Mouse (Mus musculus) intestine, embryonic 15.5 days (tissue): ENCODE data around the gene 1700016C15Rik. TPM values are rescaled to one million over a fixed set of nuclear protein-coding genes. Genes with fewer than 3 reads are reported as not detected.

ENCODE experiments used
- ATAC-seq: fragments of 200-750 bp; cut with Nextera tagmentation; 2 replicates; pipeline ENCODE4 v1.8.0; 2017; ENCODE audit warnings: moderate TSS enrichment, moderate library complexity
- H3K27ac ChIP-seq: fragments of 300-500 bp; sonication (generic); 2 replicates; pipeline ENCODE4 v1.5.1; 2015; ENCODE audit warnings: mild to moderate bottlenecking, inconsistent platforms
- H3K27me3 ChIP-seq: fragments of 300-500 bp; sonication (generic); replicated peaks from 2 replicates; pipeline ENCODE4 v1.6.1; 2015; ENCODE audit warnings: inconsistent platforms
- H3K36me3 ChIP-seq: fragments of 300-500 bp; sonication (generic); 2 replicates; pipeline ENCODE4 v1.6.1; 2015; ENCODE audit warnings: inconsistent platforms
- H3K4me1 ChIP-seq: fragments of 300-500 bp; sonication (generic); replicated peaks from 2 replicates; pipeline ENCODE4 v1.6.1; 2015; ENCODE audit warnings: inconsistent platforms
- H3K4me2 ChIP-seq: fragments of 300-500 bp; sonication (generic); replicated peaks from 2 replicates; pipeline ENCODE4 v1.6.1; 2015; ENCODE audit warnings: mild to moderate bottlenecking, inconsistent platforms
- H3K4me3 ChIP-seq: fragments of 300-500 bp; sonication (generic); replicated peaks from 2 replicates; pipeline ENCODE4 v1.5.1; 2015; ENCODE audit warnings: inconsistent platforms
- H3K9ac ChIP-seq: fragments of 300-500 bp; sonication (generic); 2 replicates; pipeline ENCODE4 v1.6.1; 2015; ENCODE audit warnings: inconsistent platforms
- H3K9me3 ChIP-seq: fragments of 300-500 bp; sonication (generic); 2 replicates; pipeline ENCODE4 v1.6.1; 2016; ENCODE audit warnings: inconsistent platforms
- WGBS: fragments of 180-500 bp; shearing (Covaris S2); methylation state at CpG from one replicate; pipeline ENCODE4 v1.1.7; 2015; 5-methylcytosine and 5-hydroxymethylcytosine counted together
- polyA plus RNA-seq: library from polyadenylated mRNA; unstranded; fragments of >200 nt; fragmentation: Nextera tagmentation; extraction: Ambion mirVana; gene quantifications from 2 replicates; pipeline ENCODE4 v1.2.1, GENCODE M21; 2015

Gene 1700016C15Rik
- polyA plus RNA-seq, 1 experiment from 2014 or later = 0.19 TPM

DNA sequence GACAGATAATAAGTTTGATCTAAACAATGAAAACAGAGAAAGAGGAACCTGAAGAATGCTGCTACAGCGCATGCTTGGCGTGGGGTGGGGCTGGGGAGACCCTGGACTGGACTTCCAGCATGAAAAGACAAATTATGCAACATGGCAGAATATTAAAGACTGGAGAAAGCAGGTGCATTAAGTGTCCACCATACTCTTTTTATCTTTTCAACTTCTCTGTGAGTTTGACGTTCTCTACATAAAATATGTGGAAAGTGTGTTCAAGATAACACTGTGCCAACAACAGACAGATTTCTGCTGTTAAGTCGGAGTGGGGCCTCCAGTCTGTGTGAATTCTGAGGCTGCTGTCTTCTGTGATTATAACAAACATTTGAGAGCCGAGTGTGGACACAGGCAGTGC, 2.7 kb upstream of the 1700016C15Rik start:
- no peaks in the 10 kb centered on the region for H3K36me3 ChIP-seq
- no peak overlapping the region for H3K4me2 ChIP-seq
- no peaks in the 10 kb centered on the region for H3K27me3 ChIP-seq
- no peaks in the 10 kb centered on the region for H3K4me1 ChIP-seq
- ATAC-seq = peak; percentile 14; the same call in 1 of the 2 replicates
- H3K4me3 ChIP-seq = no peak overlapping the region
- no peak overlapping the region for H3K27ac ChIP-seq
- no peak overlapping the region for H3K9ac ChIP-seq
- WGBS = 39% methylated on average over 5 of the region's 5 CpGs
- 0 out of 2 replicates have a peak, but pooled peaks cover 4% of the 10 kb centered on the region for H3K9me3 ChIP-seq

DNA sequence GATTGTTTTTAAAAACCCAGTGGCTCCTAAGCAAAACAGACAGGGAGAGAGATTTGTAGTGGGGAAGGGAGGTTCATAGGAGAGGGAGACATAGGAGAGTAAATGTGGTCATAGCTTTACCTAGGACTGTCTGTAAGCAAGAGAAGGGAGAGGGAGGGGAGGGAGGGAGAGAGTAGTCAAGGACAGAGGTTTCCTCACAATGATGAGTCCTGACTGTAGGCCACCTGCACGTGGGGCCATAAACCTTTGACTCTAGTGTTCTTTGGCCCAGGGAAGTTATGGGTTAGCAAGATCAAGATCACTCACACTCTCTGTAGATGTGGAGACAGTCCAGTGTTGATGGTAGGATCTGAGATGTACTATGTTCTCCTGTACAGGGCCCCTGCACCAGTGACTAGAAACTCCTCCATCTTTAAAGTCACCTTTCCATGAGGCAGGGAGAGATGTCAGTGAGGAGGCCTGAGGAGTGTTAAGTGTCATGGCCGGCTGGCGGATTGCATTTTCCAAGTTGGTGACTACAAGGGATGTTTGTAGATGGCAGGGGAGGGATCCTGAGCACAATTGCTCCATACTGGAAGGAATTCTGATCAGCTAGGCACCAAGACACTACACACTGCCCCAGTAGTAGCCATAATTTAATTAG, 1.6 kb upstream of the 1700016C15Rik start:
- 87% methylated on average over 3 of the region's 3 CpGs for WGBS
- Histone ChIP-seq H3K4me3 (no peak overlapping the region), H3K4me1 (no peaks in the 10 kb centered on the region), H3K36me3 (no peaks in the 10 kb centered on the region), H3K9ac (no peak overlapping the region), H3K27ac (no peak overlapping the region), H3K9me3 (0 out of 2 replicates have a peak, but pooled peaks cover 4% of the 10 kb centered on the region), H3K27me3 (no peaks in the 10 kb centered on the region), H3K4me2 (no peak overlapping the region)
- peak; percentile 60 for ATAC-seq

DNA sequence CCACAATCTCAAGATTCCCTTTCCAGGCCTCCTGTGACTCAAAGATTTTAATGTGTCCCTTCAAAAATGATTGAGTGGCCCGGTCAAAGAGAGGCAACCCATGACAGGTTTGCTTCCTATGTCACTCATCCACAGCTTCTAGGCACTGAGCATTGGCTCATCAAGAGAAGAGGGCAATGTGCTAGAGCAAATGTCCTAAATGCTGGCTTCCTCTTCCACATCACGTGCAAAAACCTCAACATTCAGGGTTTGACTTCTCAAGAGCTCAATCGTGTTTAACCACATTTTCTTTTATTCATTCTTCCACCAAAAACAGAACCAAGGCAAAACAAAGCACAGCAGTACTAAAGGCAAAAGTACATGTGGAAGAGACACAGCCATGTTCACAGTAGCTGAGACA, 2.4 kb downstream of the 1700016C15Rik start:
- 84% methylated on average over 3 of the region's 3 CpGs for WGBS
- Histone ChIP-seq H3K4me3 (no peak overlapping the region), H3K36me3 (no peaks in the 10 kb centered on the region), H3K9ac (no peak overlapping the region), H3K4me1 (no peaks in the 10 kb centered on the region), H3K4me2 (no peak overlapping the region), H3K27ac (no peak overlapping the region), H3K27me3 (no peaks in the 10 kb centered on the region), H3K9me3 (0 out of 2 replicates have a peak, but pooled peaks cover 4% of the 10 kb centered on the region)
- no peak for ATAC-seq

DNA sequence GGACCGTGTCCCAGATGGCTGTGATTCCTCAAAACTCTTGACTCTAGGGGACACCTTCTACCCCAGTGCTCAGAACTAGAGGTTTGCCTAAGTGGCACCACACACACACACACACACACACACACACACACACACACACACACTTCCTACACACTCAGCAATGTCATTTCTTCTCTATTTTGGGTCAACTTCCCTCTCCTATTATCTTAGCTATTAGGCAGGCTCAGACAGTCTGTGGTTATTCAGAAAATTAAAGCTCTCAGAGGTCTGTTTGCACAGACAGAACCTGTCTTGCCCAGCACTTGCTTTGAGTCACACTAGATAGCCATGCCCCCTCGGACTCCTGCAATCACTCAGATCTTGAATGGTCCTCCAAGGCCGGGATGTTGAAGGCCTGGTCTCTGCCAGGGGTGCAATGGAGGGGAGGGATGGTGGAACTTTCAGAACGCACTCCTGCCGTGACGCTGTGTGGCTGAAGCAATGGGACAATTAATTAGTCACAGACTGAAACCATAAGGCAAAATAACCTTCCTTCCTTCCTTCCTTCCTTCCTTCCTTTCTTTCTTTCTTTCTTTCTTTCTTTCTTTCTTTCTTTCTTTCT, 8.0 kb downstream of the 1700016C15Rik start:
- Histone ChIP-seq H3K4me1 (no peaks in the 10 kb centered on the region), H3K9ac (no peak overlapping the region), H3K27ac (no peak overlapping the region), H3K4me3 (no peak overlapping the region), H3K9me3 (no peaks in the 10 kb centered on the region), H3K27me3 (no peaks in the 10 kb centered on the region), H3K4me2 (no peak overlapping the region), H3K36me3 (no peaks in the 10 kb centered on the region)
- WGBS = 46% methylated on average over 6 of the region's 6 CpGs
- no peak for ATAC-seq

DNA sequence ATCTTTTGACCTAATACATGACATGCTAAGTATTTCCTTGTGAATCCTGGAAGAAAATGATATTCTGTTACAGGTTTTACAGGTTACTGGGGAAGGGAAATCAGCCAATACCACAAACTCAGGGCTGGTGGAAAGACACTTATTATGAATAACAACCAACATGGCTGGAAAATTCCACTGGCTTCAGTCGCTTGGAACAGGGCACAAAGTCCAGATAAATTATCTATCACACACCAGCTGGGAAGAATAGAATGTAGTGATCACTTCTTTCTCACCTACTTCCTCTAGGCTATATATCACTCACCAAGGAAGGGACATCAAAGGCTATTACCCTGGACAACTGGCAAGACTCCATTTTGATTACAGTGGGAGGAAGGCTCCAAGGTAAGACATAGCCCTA, 11.1 kb downstream of the 1700016C15Rik start:
- Histone ChIP-seq H3K9ac (no peak overlapping the region), H3K27me3 (no peaks in the 10 kb centered on the region), H3K4me1 (no peaks in the 10 kb centered on the region), H3K27ac (no peak overlapping the region), H3K36me3 (no peaks in the 10 kb centered on the region), H3K4me3 (no peak overlapping the region), H3K9me3 (no peaks in the 10 kb centered on the region), H3K4me2 (no peak overlapping the region)
- no peak for ATAC-seq
- 41% methylated on average over 1 of the region's 1 CpGs for whole genome bisulfite sequencing

DNA sequence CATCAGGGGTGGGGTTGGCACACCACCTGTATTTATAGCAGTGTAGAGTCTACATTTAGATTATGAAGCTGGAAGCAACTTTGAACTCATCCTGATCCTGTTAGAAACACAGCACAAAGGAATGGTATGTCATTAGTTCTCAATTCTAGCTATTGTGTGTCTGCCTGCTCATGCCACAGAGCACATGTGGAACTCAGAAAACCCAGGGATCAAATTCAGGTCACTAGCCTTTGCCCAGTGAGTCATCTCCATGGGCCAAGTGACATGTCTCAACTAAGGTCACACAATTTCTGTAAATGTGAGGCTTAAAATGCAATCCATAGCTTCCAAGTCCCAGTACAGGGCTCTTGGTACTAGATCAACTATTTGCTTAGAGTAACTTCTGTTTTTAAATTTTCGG, 12.5 kb downstream of the 1700016C15Rik start:
- WGBS = 86% methylated on average over 1 of the region's 1 CpGs
- Histone ChIP-seq H3K9me3 (no peaks in the 10 kb centered on the region), H3K4me3 (no peak overlapping the region), H3K9ac (no peak overlapping the region), H3K27ac (no peak overlapping the region), H3K4me2 (no peak overlapping the region), H3K36me3 (no peaks in the 10 kb centered on the region), H3K4me1 (no peaks in the 10 kb centered on the region), H3K27me3 (no peaks in the 10 kb centered on the region)
- no peak for ATAC-seq

DNA sequence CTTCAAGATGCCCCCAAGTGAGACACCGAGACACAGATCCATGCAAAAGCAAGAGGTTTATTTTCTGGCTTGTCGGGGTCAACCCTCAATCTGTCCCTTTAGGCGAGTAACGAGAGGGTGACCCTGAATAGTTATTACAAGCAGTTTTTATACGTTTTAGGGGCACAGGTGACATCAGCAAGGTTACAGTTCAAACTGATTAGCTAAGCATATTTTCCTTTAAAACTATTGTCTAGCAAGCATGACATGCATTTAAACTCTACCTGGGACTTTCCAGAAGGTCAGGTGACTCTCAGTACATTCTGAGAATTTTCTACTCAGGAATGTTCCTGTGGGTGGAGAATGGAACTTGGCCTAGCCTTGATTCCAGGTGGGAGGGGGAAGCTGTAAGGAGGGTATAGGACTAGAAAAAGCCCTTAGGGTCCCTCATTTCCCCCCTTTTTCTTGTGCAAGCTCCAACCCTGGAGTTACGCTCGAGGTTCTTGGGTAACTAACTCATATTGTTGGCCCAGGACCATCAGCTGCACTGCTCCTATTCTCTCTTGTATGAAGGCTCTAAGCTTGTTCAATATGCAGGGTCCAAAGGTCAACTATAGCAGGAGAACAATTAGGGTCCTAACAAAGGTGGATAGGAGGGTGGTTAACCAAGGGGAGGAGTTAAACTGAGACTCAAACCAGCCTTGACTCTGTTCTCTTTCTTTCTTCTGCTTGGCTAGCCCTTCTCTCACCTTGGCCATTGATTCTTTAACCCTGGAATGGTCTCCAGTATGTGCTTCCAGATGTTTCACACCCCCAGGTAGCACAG, 15.1 kb downstream of the 1700016C15Rik start:
- ATAC-seq = peak; percentile 73

DNA sequence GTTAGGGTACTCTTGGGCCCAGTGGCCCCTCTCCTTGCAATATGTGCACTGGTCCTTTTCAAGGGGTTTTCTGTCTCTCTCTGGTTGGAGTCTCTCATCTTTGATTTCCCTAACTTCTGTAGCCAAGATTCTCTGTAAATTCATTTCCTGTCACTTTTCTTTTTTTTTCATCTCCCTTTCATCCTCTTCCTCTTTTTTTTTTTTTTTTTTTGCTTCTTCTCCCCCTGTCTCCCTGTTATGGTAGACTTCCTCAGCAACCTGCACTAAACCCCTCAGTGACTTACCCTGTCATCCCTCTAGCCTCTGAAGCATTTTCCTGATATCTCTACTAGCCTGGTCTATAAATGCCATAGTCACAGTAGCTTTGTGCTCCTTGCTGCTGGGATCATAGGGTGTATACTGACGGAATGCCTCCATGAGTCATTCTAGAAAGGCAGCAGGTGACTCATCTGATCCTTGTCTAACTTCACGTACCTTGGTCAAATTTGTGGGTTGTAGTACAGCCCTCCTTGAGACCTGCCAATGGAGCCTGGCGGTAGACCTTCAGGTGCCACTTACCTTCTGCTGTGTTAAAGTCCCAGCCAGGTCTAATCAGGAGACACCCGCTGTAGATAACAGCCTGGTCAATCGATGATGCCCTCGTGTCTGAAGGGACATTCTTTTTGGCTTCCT, 18.4 kb downstream of the 1700016C15Rik start:
- Histone ChIP-seq H3K4me1 (no peaks in the 10 kb centered on the region), H3K27me3 (no peaks in the 10 kb centered on the region), H3K4me3 (no peak overlapping the region), H3K4me2 (no peak overlapping the region), H3K36me3 (no peaks in the 10 kb centered on the region), H3K9ac (no peak overlapping the region), H3K9me3 (no peaks in the 10 kb centered on the region), H3K27ac (no peak overlapping the region)
- WGBS = 96% methylated on average over 6 of the region's 6 CpGs
- no peak for ATAC-seq

More for the DNA sequence above, 15.1 kb downstream of the 1700016C15Rik start:
- H3K36me3 ChIP-seq = no peaks in the 10 kb centered on the region
- no peak overlapping the region for H3K4me3 ChIP-seq
- H3K4me2 ChIP-seq = no peak overlapping the region
- H3K9ac ChIP-seq = no peak overlapping the region
- H3K27ac ChIP-seq = no peak overlapping the region
- H3K9me3 ChIP-seq = no peaks in the 10 kb centered on the region
- no peaks in the 10 kb centered on the region for H3K4me1 ChIP-seq
- H3K27me3 ChIP-seq = no peaks in the 10 kb centered on the region
- 68% methylated on average over 7 of the region's 7 CpGs for WGBS

DNA sequence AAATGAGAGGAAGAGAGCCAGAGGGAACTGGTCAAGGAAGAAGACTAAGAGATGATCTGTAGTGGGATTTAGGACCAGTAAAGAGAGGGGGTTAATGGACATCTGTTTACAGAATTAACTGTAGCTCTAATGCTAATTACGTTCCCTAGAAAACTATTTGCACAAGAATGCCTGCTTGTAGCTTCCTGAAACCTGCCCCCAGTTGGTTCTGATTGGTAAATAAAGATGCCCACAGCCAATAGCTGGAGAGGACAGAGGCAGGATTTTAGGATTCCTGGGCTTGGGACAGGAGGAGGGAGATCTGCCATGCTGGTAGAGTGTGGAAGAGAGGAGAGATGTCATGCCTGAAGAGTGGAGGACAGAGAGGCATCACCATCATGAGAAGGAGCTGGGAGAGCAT, 23.9 kb downstream of the 1700016C15Rik start:
- ATAC-seq = no peak
- no peak overlapping the region for H3K4me2 ChIP-seq
- H3K36me3 ChIP-seq = no peaks in the 10 kb centered on the region
- no peaks in the 10 kb centered on the region for H3K27me3 ChIP-seq
- no peaks in the 10 kb centered on the region for H3K9me3 ChIP-seq
- no peak overlapping the region for H3K9ac ChIP-seq
- no peak overlapping the region for H3K4me3 ChIP-seq
- 55% methylated on average over 1 of the region's 1 CpGs for WGBS
- no peaks in the 10 kb centered on the region for H3K4me1 ChIP-seq
- H3K27ac ChIP-seq = no peak overlapping the region

DNA sequence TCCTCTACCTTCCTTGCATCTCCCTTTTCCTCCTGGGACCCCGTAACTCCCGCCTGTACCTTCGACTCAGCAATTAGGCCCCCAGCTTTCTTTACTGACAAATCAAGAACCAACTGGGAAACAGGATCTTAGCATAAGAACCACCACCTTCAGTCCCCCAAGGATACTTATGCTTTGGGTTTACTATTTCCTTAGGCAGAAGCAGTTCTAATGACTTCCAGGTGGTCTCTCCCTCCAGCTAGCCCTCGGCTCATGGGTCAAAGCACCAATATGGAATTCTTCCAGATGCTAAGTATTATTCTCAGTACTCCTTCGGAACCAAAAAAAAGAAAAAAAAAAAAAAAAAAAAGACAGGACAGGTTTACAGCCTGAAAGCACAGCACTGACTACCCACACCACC, 27.6 kb downstream of the 1700016C15Rik start:
- Histone ChIP-seq H3K4me3 (no peak overlapping the region), H3K36me3 (no peaks in the 10 kb centered on the region), H3K27ac (no peak overlapping the region), H3K27me3 (no peaks in the 10 kb centered on the region), H3K9ac (no peak overlapping the region), H3K4me2 (no peak overlapping the region), H3K4me1 (no peaks in the 10 kb centered on the region), H3K9me3 (no peaks in the 10 kb centered on the region)
- ATAC-seq = no peak
- WGBS = 90% methylated on average over 5 of the region's 5 CpGs

DNA sequence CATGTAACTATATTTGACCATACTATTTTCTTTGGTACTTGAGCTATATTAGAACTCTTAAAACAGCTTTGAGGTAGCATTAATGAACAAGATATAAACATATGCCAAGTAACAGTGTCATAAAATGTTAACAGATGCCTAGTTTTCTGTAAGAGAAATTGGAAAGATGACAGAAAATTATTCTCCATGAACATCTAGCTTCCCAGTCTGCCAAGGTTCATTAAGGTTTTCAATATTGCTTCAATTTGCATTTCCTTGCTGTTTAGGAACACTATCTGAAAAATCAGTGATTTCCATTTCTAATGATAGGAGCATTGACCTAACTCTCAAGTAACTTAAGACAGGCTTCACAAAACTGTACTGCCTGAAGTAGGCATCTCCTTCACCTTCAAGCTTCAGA, 39.3 kb downstream of the 1700016C15Rik start:
- ATAC-seq = no peak
- Histone ChIP-seq H3K9ac (no peak overlapping the region), H3K27ac (no peak overlapping the region), H3K4me1 (no peaks in the 10 kb centered on the region), H3K4me2 (no peak overlapping the region), H3K36me3 (peaks cover 9% of the 10 kb centered on the region), H3K9me3 (no peaks in the 10 kb centered on the region), H3K27me3 (no peaks in the 10 kb centered on the region), H3K4me3 (no peak overlapping the region)

DNA sequence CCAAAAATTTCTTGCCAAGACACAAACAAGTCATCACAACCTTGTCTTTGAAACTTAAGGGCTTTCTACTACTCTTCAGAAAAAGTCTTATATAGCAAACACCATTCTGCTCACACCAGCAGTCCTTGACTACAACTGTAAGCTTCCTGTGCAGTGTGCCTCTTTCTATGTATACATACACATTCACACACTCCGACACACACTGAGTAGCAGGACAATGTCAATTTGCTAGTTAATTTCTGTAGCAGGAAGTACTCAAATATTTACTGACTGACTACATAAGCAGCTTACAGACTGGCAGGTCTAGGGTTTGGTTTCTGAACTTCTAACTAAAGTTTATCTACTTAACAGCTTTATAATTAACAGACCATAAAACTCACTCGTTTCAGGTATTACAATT, 47.8 kb downstream of the 1700016C15Rik start:
- no peak overlapping the region for H3K4me2 ChIP-seq
- H3K9me3 ChIP-seq = no peaks in the 10 kb centered on the region
- no peak overlapping the region for H3K4me3 ChIP-seq
- no peak overlapping the region for H3K27ac ChIP-seq
- no peak overlapping the region for H3K9ac ChIP-seq
- WGBS = 37% methylated on average over 2 of the region's 2 CpGs
- peak; percentile 20; the same call in 1 of the 2 replicates for ATAC-seq
- no peaks in the 10 kb centered on the region for H3K27me3 ChIP-seq
- peaks cover 7% of the 10 kb centered on the region; the same call in 1 of the 2 replicates for H3K36me3 ChIP-seq
- H3K4me1 ChIP-seq = no peaks in the 10 kb centered on the region
